Mouse (Mus musculus) stomach, embryonic 14.5 days (tissue): ENCODE results near the gene Oxnad1. TPM values are rescaled to one million over a fixed set of nuclear protein-coding genes. Genes with fewer than 3 reads are reported as not detected.

Source experiments
- polyA plus RNA-seq: library from polyadenylated mRNA; unstranded; fragments of >200 nt; fragmentation: Nextera tagmentation; extraction: Ambion mirVana; gene quantifications from 2 replicates; pipeline ENCODE4 v1.2.1, GENCODE M21; 2014

Oxnad1 gene
- polyA plus RNA-seq, 1 experiment from 2014 or later, result 19.3 TPM

Other genes starting within 250 kb of the Oxnad1 start
- 0.08 and 0.09 TPM in 2 replicates for gene Galnt15, start 56.4 kb upstream of the Oxnad1 start, polyA plus RNA-seq
- gene Dph3, start 355 bp downstream of the Oxnad1 start, polyA plus RNA-seq, result 97.1 and 98.3 TPM in 2 replicates
- not detected in 2 replicates for gene Msmb, start 56.6 kb downstream of the Oxnad1 start, polyA plus RNA-seq
- gene Ncoa4, start 74.5 kb downstream of the Oxnad1 start, polyA plus RNA-seq, result 109 and 117 TPM in 2 replicates
- 256 and 262 TPM in 2 replicates for gene Timm23, start 116.5 kb downstream of the Oxnad1 start, polyA plus RNA-seq
- 47.1 and 50.2 TPM in 2 replicates for gene Parg, start 116.6 kb downstream of the Oxnad1 start, polyA plus RNA-seq
- 12.5 and 13.6 TPM in 2 replicates for gene Ogdhl, start 236.6 kb downstream of the Oxnad1 start, polyA plus RNA-seq